Mouse (Mus musculus): ENCODE measurements at regions not wholly inside any gene's neighbourhood (a gene's known extent, or its start where the extent isn't known, plus 50 kb on each side); places are given as distances from the start of the nearest gene placed in this dataset.

DNA sequence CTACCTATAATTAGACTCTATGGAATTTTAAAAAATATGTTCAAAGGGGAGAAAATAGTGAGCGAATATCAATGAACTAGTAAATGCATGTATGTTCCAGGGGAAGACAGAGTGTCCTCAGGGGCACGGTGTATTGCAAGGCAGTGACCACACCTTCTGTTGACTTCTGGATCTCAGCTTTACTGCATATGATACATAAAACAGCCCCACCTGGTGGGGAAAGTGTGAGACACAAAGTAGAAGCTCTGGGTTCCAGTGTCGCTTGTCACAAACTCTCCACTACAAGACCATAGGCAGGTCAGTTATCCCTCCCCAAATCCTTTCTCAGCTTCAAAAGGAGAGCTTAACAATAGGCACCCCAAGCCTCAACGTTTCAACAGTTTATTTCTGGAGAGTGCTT is 168.8 kb downstream of the Gm11361 start:
- ATAC-seq, result no peak
- Histone ChIP-seq H3K27me3 (replicated peaks; ENCODE audit: control insufficient read depth, insufficient read depth, low read length) (no peaks in the 10 kb centered on the region), H3K36me3 (ENCODE audit: control insufficient read depth, insufficient read depth, low read length) (no peaks in the 10 kb centered on the region), H3K4me3 (ENCODE audit: low read length) (no peak overlapping the region), H3K9ac (ENCODE audit: low read depth, low read length) (no peak overlapping the region), H3K9me3 (ENCODE audit: control insufficient read depth, low read length) (no peaks in the 10 kb centered on the region; the same call in 1 of the 2 replicates), H3K4me1 (ENCODE audit: control insufficient read depth, insufficient read depth, low read depth, low read length) (no peaks in the 10 kb centered on the region), H3K4me2 (ENCODE audit: low read length) (no peak overlapping the region), H3K27ac (ENCODE audit: low read depth, low read length) (no peak overlapping the region)
- 74% methylated on average over 4 of the region's 4 CpGs for WGBS

GRCm38 (mm10) chr13:28425116-28425515 is 167.8 kb downstream of the Gm11361 start:
- H3K36me3 ChIP-seq (ENCODE audit: control insufficient read depth, insufficient read depth, low read length), result no peaks in the 10 kb centered on the region

GRCm38 (mm10) chr13:28424446-28425059 is 167.2 kb downstream of the Gm11361 start:
- Histone ChIP-seq H3K4me1 (ENCODE audit: control insufficient read depth, insufficient read depth, low read depth, low read length) (peaks cover 5% of the 10 kb centered on the region), H3K9ac (ENCODE audit: low read depth, low read length) (no peak overlapping the region), H3K27me3 (replicated peaks; ENCODE audit: control insufficient read depth, insufficient read depth, low read length) (no peaks in the 10 kb centered on the region), H3K36me3 (ENCODE audit: control insufficient read depth, insufficient read depth, low read length) (no peaks in the 10 kb centered on the region), H3K4me2 (ENCODE audit: low read length) (no peak overlapping the region), H3K4me3 (ENCODE audit: low read length) (no peak overlapping the region), H3K27ac (ENCODE audit: low read depth, low read length) (no peak overlapping the region), H3K9me3 (ENCODE audit: control insufficient read depth, low read length) (no peaks in the 10 kb centered on the region; the same call in 1 of the 2 replicates)
- WGBS, result 27% methylated on average over 8 of the region's 8 CpGs
- ATAC-seq, result no peak

More at GRCm38 (mm10) chr13:28425116-28425515, 167.8 kb downstream of the Gm11361 start:
- Histone ChIP-seq H3K9me3 (ENCODE audit: control insufficient read depth, low read length) (no peaks in the 10 kb centered on the region; the same call in 1 of the 2 replicates), H3K4me1 (ENCODE audit: control insufficient read depth, insufficient read depth, low read depth, low read length) (peaks cover 5% of the 10 kb centered on the region), H3K27me3 (replicated peaks; ENCODE audit: control insufficient read depth, insufficient read depth, low read length) (no peaks in the 10 kb centered on the region), H3K27ac (ENCODE audit: low read depth, low read length) (no peak overlapping the region), H3K9ac (ENCODE audit: low read depth, low read length) (no peak overlapping the region), H3K4me3 (ENCODE audit: low read length) (no peak overlapping the region), H3K4me2 (ENCODE audit: low read length) (no peak overlapping the region)
- WGBS, result 55% methylated on average over 3 of the region's 3 CpGs
- ATAC-seq, result no peak

DNA sequence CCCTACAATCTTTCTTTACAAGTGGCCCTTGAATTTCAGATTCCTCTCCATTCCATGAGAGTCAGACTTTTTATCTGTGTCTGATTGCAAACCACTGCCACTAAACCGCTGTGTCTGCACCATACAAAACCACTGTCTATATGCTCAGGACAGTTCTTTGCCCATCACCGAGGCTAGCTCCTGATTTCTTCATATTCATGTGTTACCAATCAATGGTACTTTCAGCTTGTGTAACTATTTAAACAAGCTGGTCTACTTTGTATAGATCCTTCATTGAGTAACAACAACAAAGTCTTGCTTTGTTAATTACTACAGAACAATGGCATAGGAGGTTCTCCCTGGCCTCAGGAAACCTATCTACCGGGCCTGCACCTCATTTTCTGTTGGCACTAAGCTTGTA is 164.0 kb downstream of the Gm11361 start:
- H3K4me2 ChIP-seq (ENCODE audit: low read length), result no peak overlapping the region
- WGBS, result 83% methylated on average over 3 of the region's 3 CpGs
- no peaks in the 10 kb centered on the region for H3K36me3 ChIP-seq (ENCODE audit: control insufficient read depth, insufficient read depth, low read length)
- no peak overlapping the region for H3K27ac ChIP-seq (ENCODE audit: low read depth, low read length)
- no peak for ATAC-seq
- H3K9ac ChIP-seq (ENCODE audit: low read depth, low read length), result no peak overlapping the region
- no peaks in the 10 kb centered on the region for H3K9me3 ChIP-seq (ENCODE audit: control insufficient read depth, low read length)
- no peaks in the 10 kb centered on the region for H3K27me3 ChIP-seq (replicated peaks; ENCODE audit: control insufficient read depth, insufficient read depth, low read length)
- peaks cover 24% of the 10 kb centered on the region for H3K4me1 ChIP-seq (ENCODE audit: control insufficient read depth, insufficient read depth, low read depth, low read length)
- H3K4me3 ChIP-seq (ENCODE audit: low read length), result no peak overlapping the region

DNA sequence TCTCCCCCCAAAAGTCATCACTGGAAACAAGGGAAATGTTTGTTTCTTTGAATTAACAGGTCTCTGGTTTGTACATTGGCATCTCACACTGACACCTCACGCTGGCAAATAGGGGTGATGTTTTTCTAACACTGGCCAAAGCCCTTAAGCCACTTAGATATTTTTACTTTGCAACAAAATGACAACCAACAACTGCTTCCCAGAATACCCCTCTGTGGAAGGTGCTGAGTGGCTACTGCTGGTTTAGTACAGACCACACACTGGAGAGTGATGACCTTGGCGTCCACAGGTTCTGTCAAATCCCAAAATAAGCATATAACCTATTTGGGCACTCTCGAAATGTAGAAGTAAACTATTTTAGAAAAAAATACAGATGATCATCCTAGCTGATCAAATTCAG is 163.3 kb downstream of the Gm11361 start:
- H3K9ac ChIP-seq (ENCODE audit: low read depth, low read length), result peak overlapping the region; percentile 66
- no peak for ATAC-seq
- peak overlapping the region; percentile 62 for H3K4me2 ChIP-seq (ENCODE audit: low read length)
- peak overlapping the region; percentile 93 for H3K27ac ChIP-seq (ENCODE audit: low read depth, low read length)
- no peaks in the 10 kb centered on the region for H3K9me3 ChIP-seq (ENCODE audit: control insufficient read depth, low read length)
- no peaks in the 10 kb centered on the region for H3K36me3 ChIP-seq (ENCODE audit: control insufficient read depth, insufficient read depth, low read length)
- WGBS, result 71% methylated on average over 3 of the region's 3 CpGs
- H3K4me1 ChIP-seq (ENCODE audit: control insufficient read depth, insufficient read depth, low read depth, low read length), result peaks cover 26% of the 10 kb centered on the region
- no peaks in the 10 kb centered on the region for H3K27me3 ChIP-seq (replicated peaks; ENCODE audit: control insufficient read depth, insufficient read depth, low read length)
- peak overlapping the region; percentile 43 for H3K4me3 ChIP-seq (ENCODE audit: low read length)

- no peaks in the 10 kb centered on the region for H3K27me3 ChIP-seq (replicated peaks; ENCODE audit: control insufficient read depth, insufficient read depth, low read length)
- H3K4me3 ChIP-seq (ENCODE audit: low read length), result peak overlapping the region; percentile 43
- H3K27ac ChIP-seq (ENCODE audit: low read depth, low read length), result peak overlapping the region; percentile 93
- peak overlapping the region; percentile 66 for H3K9ac ChIP-seq (ENCODE audit: low read depth, low read length)
- ATAC-seq, result peak; percentile 76
- H3K4me2 ChIP-seq (ENCODE audit: low read length), result peak overlapping the region; percentile 62
- 20% methylated on average over 16 of the region's 16 CpGs for WGBS
- H3K36me3 ChIP-seq (ENCODE audit: control insufficient read depth, insufficient read depth, low read length), result no peaks in the 10 kb centered on the region
- H3K9me3 ChIP-seq (ENCODE audit: control insufficient read depth, low read length), result no peaks in the 10 kb centered on the region
- peaks cover 29% of the 10 kb centered on the region for H3K4me1 ChIP-seq (ENCODE audit: control insufficient read depth, insufficient read depth, low read depth, low read length)
Observed at GRCm38 (mm10) chr13:28419950-28420381, 162.6 kb downstream of the Gm11361 start.

- H3K4me3 ChIP-seq (ENCODE audit: low read length), result peak overlapping the region; percentile 43
- H3K4me1 ChIP-seq (ENCODE audit: control insufficient read depth, insufficient read depth, low read depth, low read length), result peaks cover 29% of the 10 kb centered on the region
- H3K36me3 ChIP-seq (ENCODE audit: control insufficient read depth, insufficient read depth, low read length), result no peaks in the 10 kb centered on the region
- no peak for ATAC-seq
- peak overlapping the region; percentile 93 for H3K27ac ChIP-seq (ENCODE audit: low read depth, low read length)
- peak overlapping the region; percentile 62 for H3K4me2 ChIP-seq (ENCODE audit: low read length)
- no peaks in the 10 kb centered on the region for H3K27me3 ChIP-seq (replicated peaks; ENCODE audit: control insufficient read depth, insufficient read depth, low read length)
- no peaks in the 10 kb centered on the region for H3K9me3 ChIP-seq (ENCODE audit: control insufficient read depth, low read length)
- 71% methylated on average over 17 of the region's 17 CpGs for WGBS
- peak overlapping the region; percentile 68 for H3K9ac ChIP-seq (ENCODE audit: low read depth, low read length)
Observed at GRCm38 (mm10) chr13:28418936-28419681, 161.8 kb downstream of the Gm11361 start.

- H3K4me2 ChIP-seq (ENCODE audit: low read length), result peak overlapping the region; percentile 62
- H3K36me3 ChIP-seq (ENCODE audit: control insufficient read depth, insufficient read depth, low read length), result no peaks in the 10 kb centered on the region
- WGBS, result 9% methylated on average over 11 of the region's 11 CpGs
- no peaks in the 10 kb centered on the region for H3K9me3 ChIP-seq (ENCODE audit: control insufficient read depth, low read length)
- peak overlapping the region; percentile 43 for H3K4me3 ChIP-seq (ENCODE audit: low read length)
- H3K27ac ChIP-seq (ENCODE audit: low read depth, low read length), result peak overlapping the region; percentile 93
- H3K9ac ChIP-seq (ENCODE audit: low read depth, low read length), result peak overlapping the region; percentile 68
- peak; percentile 43 for ATAC-seq
- H3K27me3 ChIP-seq (replicated peaks; ENCODE audit: control insufficient read depth, insufficient read depth, low read length), result no peaks in the 10 kb centered on the region
- peaks cover 29% of the 10 kb centered on the region for H3K4me1 ChIP-seq (ENCODE audit: control insufficient read depth, insufficient read depth, low read depth, low read length)
Observed at GRCm38 (mm10) chr13:28417929-28418881, 160.9 kb downstream of the Gm11361 start.
